Mouse (Mus musculus) thymus, adult 2 months (tissue): ENCODE data around the gene Dgkk.

Source experiments
- CTCF ChIP-seq: fragments of 200-500 bp; IDR thresholded peaks from 2 replicates; pipeline ENCODE4 v1.5.1; 2012; ENCODE audit warnings: mild to moderate bottlenecking, control low read depth, low read length, moderate library complexity, borderline replicate concordance; ENCODE audit not compliant: control insufficient read depth, poor library complexity, insufficient read depth; ENCODE audit errors: extremely low read depth
- POLR2A ChIP-seq: fragments of 200-500 bp; IDR thresholded peaks from 2 replicates; pipeline ENCODE4 v1.6.1; 2012; ENCODE audit warnings: mild to moderate bottlenecking, low read length, control low read depth, moderate library complexity; ENCODE audit not compliant: control insufficient read depth, poor library complexity, insufficient read depth; ENCODE audit errors: extremely low read depth

DNA sequence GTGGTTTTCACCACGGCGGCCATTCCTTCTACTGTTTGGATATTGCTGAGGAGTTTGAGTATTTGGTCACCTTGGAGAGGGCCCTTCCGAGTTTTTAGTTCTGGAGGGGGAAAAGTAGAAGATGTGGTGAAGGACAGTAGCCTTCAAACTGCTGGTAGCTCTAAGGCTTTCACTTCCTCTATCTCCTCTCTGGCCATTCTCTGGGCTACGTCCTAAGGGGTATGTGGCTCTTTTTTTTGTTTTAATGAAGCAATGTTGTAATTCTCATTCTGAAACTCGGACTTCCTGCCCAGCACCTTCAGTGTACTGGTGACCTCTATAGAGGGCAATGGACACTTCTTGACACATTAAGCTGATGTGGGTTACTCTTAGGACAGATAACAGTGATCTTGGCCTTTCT lies 75.0 kb downstream of the Dgkk start:
- no peak for TF ChIP-seq CTCF
- no peak for TF ChIP-seq POLR2A
